Mouse (Mus musculus) adrenal gland, postnatal 25 days (tissue): ENCODE results near the gene Ehd1. TPM values are rescaled to one million over a fixed set of nuclear protein-coding genes. Genes with fewer than 3 reads are reported as not detected.

Experiments used
- DNase-seq: peaks from one replicate; pipeline ENCODE4 v3.0.0; 2021; ENCODE audit warnings: mixed read lengths
- total RNA-seq: library from RNA; stranded (reverse); gene quantifications from 2 replicates; pipeline ENCODE4 v1.2.3, GENCODE M21; 2021

Gene Ehd1
- total RNA-seq, 1 experiment from 2014 or later: 101 TPM

GRCm38 (mm10) chr19:6335458-6335827 lies 58.9 kb downstream of the Ehd1 start:
- no peak for DNase-seq

- DNase-seq: no peak
Measured at GRCm38 (mm10) chr19:6336920-6337319, 60.4 kb downstream of the Ehd1 start.

GRCm38 (mm10) chr19:6338171-6338570 lies 61.6 kb downstream of the Ehd1 start:
- no peak for DNase-seq

GRCm38 (mm10) chr19:6338716-6339115 lies 62.2 kb downstream of the Ehd1 start:
- DNase-seq: no peak

GRCm38 (mm10) chr19:6339191-6339590 lies 62.7 kb downstream of the Ehd1 start:
- no peak for DNase-seq

GRCm38 (mm10) chr19:6339890-6340504 lies 63.5 kb downstream of the Ehd1 start:
- DNase-seq: no peak

- DNase-seq: peak; percentile 94
Measured at GRCm38 (mm10) chr19:6340524-6341452, 64.3 kb downstream of the Ehd1 start, which contains the start of gene Map4k2. Map4k2 (plus strand) TSS chr19:6341135.

GRCm38 (mm10) chr19:6341453-6342077 lies 65.0 kb downstream of the Ehd1 start:
- no peak for DNase-seq

GRCm38 (mm10) chr19:6342276-6342933 lies 65.9 kb downstream of the Ehd1 start:
- DNase-seq: no peak

- DNase-seq: no peak
Measured at GRCm38 (mm10) chr19:6343066-6343925, 66.8 kb downstream of the Ehd1 start.

- no peak for DNase-seq
Measured at GRCm38 (mm10) chr19:6343996-6344395, 67.5 kb downstream of the Ehd1 start.

GRCm38 (mm10) chr19:6346023-6346422 lies 69.5 kb downstream of the Ehd1 start:
- DNase-seq: no peak

- DNase-seq: no peak
Measured at GRCm38 (mm10) chr19:6346661-6347060, 70.1 kb downstream of the Ehd1 start.

DNA sequence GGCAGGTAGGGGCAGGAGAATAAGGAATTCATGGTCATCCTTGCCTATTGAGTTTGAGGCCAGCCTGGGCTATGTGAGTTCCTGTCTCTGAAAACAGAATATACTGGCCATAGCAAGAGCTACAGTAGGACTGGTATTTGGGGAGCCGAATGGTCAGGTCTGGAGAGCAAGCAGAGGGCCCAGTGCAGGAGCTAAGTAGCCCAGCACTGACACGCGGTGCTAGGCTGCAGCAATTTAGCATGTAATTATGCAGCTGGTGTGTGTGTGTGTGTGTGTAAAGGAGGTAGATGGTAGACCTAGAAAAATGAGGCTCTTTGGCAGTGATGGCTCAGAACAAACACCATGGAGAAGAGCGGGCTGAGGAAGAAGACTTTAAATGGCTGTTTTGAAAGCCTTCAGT lies 71.1 kb downstream of the Ehd1 start:
- no peak for DNase-seq

DNA sequence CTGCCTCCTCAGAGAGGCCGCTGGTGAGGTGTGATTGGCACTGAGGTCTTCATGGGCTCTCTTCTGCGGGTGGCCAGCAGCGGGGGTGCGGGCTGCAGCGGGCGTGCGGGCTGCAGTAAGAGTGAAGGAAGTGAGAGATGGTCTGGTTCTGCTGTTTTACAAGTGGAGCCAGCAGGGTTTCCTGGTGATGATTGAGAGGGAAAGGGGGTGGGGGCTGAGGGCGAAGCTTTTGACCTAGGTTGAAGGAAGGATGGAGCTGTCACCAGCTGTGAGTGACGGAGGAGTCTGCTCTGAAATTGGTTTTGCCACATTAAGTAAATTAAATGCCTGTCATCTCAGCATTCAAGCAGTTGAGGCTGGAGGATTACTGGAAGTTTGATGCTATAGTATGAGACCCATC lies 72.2 kb downstream of the Ehd1 start:
- DNase-seq: no peak

DNA sequence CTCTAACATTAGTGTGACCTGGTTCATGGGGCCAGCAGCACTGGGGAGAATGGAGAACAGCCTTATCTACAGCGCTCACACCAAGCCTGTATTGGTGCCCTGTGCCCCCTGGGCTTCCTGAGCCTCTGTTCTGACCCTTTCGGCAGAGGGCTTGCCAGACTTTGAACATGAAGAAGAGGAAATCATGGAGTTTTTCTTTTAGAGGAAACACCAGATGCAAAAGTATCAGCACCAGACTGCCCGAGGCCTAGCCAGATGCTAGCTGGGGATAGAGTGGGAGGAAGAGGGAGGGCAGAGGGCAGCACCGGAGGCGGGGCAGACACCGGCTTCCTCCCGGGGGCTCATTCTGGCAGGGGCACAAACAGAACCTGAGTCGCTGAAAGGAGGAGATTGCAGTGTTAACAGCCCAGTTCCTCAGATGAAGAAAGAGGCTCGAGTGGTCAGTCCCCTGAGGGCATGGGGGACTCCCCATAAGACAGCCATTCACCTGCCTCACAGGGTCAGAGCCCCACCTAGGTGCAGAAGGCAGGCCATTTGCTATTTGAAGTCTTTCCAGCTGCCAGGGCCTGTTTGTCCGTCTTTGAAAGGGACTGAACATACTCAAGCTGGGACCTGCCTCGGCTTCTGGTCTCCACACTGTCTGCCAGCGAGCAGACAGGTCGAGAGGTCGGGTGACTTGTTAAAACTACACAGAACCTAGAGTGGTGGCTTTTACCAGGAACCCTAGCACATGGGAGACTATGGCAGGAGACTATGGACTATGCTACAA lies 72.9 kb downstream of the Ehd1 start:
- peak; percentile 40 for DNase-seq
